Mouse (Mus musculus): ENCODE data around the gene 4930578C19Rik. TPM values are rescaled to one million over a fixed set of nuclear protein-coding genes. Genes with fewer than 3 reads are reported as not detected.

Gene 4930578C19Rik
- 1.7 and 1.8 TPM in 2 replicates for polyA plus RNA-seq (2012; rRNA removed)

- Histone ChIP-seq H3K4me3 (ENCODE audit: insufficient read depth, low read depth, low read length) (no peak within 1 kb of the TSS), H3K27me3 (replicated peaks; ENCODE audit: control insufficient read depth, insufficient read depth, low read length) (no peaks in the 10 kb centered on the region)
- no peak for TF ChIP-seq CTCF (conservative IDR thresholded peaks at IDR 0.05; ENCODE audit: insufficient read depth, insufficient read length, low read depth, low read length)
Observed at GRCm38 (mm10) chrX:18461198-18461601, at the start of gene 4930578C19Rik. Gene 4930578C19Rik, minus strand, starts transcription at chrX:18461397.

GRCm38 (mm10) chrX:18467690-18468089, 6.5 kb upstream of the 4930578C19Rik start:
- Histone ChIP-seq H3K27me3 (replicated peaks; ENCODE audit: control insufficient read depth, insufficient read depth, low read length) (no peaks in the 10 kb centered on the region), H3K27ac (ENCODE audit: insufficient read depth, low read depth, low read length) (no peak overlapping the region), H3K4me1 (ENCODE audit: control insufficient read depth, insufficient read depth, low read length) (no peaks in the 10 kb centered on the region; the same call in 1 of the 2 replicates), H3K36me3 (ENCODE audit: control insufficient read depth, insufficient read depth, low read length) (no peaks in the 10 kb centered on the region), H3K4me3 (ENCODE audit: insufficient read depth, low read depth, low read length) (no peak overlapping the region)
- 39% methylated on average over 1 of the region's 1 CpGs for WGBS
- TF ChIP-seq CTCF (conservative IDR thresholded peaks at IDR 0.05; ENCODE audit: insufficient read depth, insufficient read length, low read depth, low read length) = no peak
- TF ChIP-seq POLR2A (IDR thresholded peaks at IDR 0.05; ENCODE audit: low read depth, low read length) = no peak
- DNase-seq = no peak

More at GRCm38 (mm10) chrX:18461198-18461601, at the start of gene 4930578C19Rik:
- 68% methylated on average over 8 of the region's 8 CpGs for WGBS
- H3K4me1 ChIP-seq (ENCODE audit: control insufficient read depth, insufficient read depth, low read length) = no peaks in the 10 kb centered on the region; the same call in 1 of the 2 replicates
- H3K36me3 ChIP-seq (ENCODE audit: control insufficient read depth, insufficient read depth, low read length) = no peaks in the 10 kb centered on the region
- H3K27ac ChIP-seq (ENCODE audit: insufficient read depth, low read depth, low read length) = 0 out of 2 replicates have a peak within 1 kb of the TSS, but pooled peaks have one; percentile 35
- DNase-seq = peak; percentile 55

DNA sequence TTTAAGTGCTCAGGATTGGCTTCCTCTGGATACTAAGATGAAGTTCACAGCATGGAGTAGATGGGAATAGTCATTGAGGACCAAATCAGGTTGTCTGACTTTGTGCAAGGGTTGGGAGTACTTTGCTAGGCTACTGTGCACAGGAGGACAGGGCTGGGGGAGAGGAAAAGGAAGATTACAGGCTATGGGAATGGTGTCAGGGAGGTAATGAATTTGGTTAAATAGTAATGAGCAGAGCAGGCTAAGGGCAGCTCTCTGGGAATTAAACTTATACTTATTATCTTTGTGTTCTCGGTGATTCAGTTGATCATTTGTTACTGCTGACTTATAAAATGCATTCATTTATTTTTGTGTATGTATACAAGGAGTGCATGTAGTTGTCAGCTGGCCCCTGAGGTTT, 1.7 kb upstream of the 4930578C19Rik start:
- no peak overlapping the region for H3K27ac ChIP-seq (ENCODE audit: insufficient read depth, low read depth, low read length)
- 50% methylated on average over 1 of the region's 1 CpGs for WGBS
- H3K4me3 ChIP-seq (ENCODE audit: insufficient read depth, low read depth, low read length) = no peak overlapping the region
- no peaks in the 10 kb centered on the region for H3K27me3 ChIP-seq (replicated peaks; ENCODE audit: control insufficient read depth, insufficient read depth, low read length)
- no peak for TF ChIP-seq CTCF (conservative IDR thresholded peaks at IDR 0.05; ENCODE audit: insufficient read depth, insufficient read length, low read depth, low read length)
- DNase-seq = peak; percentile 1
- no peaks in the 10 kb centered on the region for H3K36me3 ChIP-seq (ENCODE audit: control insufficient read depth, insufficient read depth, low read length)
- no peaks in the 10 kb centered on the region; the same call in 1 of the 2 replicates for H3K4me1 ChIP-seq (ENCODE audit: control insufficient read depth, insufficient read depth, low read length)

DNA sequence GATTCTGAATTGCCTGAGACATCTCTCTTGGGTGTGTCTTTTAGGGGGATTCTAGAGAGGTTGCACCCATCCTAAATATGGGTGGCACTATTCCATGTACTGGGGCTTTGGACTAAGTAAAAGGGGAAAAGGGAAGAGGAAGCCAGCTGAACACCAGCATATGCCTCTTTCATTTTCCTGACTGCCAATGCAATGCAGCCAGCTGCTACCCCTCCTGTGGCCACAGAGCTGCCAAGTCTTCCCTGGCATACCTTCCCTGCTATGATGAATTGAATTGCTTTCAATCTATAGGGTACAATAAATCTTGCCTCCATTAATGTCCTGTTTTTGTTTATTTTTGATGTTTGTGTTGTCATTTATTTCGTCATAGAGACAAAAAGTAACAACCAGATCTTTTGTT, 9.6 kb downstream of the 4930578C19Rik start:
- Histone ChIP-seq H3K36me3 (ENCODE audit: control insufficient read depth, insufficient read depth, low read length) (no peaks in the 10 kb centered on the region), H3K27ac (ENCODE audit: insufficient read depth, low read depth, low read length) (no peak overlapping the region), H3K27me3 (replicated peaks; ENCODE audit: control insufficient read depth, insufficient read depth, low read length) (no peaks in the 10 kb centered on the region), H3K4me1 (ENCODE audit: control insufficient read depth, insufficient read depth, low read length) (no peaks in the 10 kb centered on the region), H3K4me3 (ENCODE audit: insufficient read depth, low read depth, low read length) (no peak overlapping the region)
- TF ChIP-seq POLR2A (IDR thresholded peaks at IDR 0.05; ENCODE audit: low read depth, low read length) (no peak), CTCF (conservative IDR thresholded peaks at IDR 0.05; ENCODE audit: insufficient read depth, insufficient read length, low read depth, low read length) (no peak)
- DNase-seq = no peak
- WGBS = 68% methylated on average over 1 of the region's 1 CpGs

GRCm38 (mm10) chrX:18442066-18442465, 19.1 kb downstream of the 4930578C19Rik start:
- Histone ChIP-seq H3K27me3 (replicated peaks; ENCODE audit: control insufficient read depth, insufficient read depth, low read length) (no peaks in the 10 kb centered on the region), H3K4me1 (ENCODE audit: control insufficient read depth, insufficient read depth, low read length) (no peaks in the 10 kb centered on the region), H3K4me3 (ENCODE audit: insufficient read depth, low read depth, low read length) (no peak overlapping the region), H3K27ac (ENCODE audit: insufficient read depth, low read depth, low read length) (no peak overlapping the region; the same call in 1 of the 2 replicates), H3K36me3 (ENCODE audit: control insufficient read depth, insufficient read depth, low read length) (no peaks in the 10 kb centered on the region)
- DNase-seq = peak; percentile 62
- no peak for TF ChIP-seq POLR2A (IDR thresholded peaks at IDR 0.05; ENCODE audit: low read depth, low read length)
- peak; percentile 33; the same call in 1 of the 2 replicates for TF ChIP-seq CTCF (conservative IDR thresholded peaks at IDR 0.05; ENCODE audit: insufficient read depth, insufficient read length, low read depth, low read length)
- 17% methylated on average over 5 of the region's 5 CpGs for WGBS

DNA sequence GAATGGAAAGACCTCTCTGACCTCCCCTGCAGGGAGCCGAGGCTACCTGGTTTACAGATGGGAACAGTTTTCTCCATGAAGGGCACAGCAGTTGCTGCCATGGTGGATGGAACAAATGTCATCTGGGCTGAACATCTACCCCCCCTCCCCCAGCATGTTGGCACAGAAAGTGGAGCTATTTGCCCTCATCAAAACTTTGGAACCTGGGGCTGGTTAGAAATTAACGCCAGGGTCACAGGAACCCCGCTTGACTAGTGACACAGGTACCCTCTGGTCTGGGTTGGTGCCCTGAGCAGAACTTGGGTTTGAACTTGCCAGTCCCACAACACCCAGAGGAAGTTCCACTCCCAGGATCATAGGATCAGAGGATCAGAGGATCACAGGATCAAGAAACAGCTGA, 35.7 kb downstream of the 4930578C19Rik start:
- Histone ChIP-seq H3K27ac (ENCODE audit: insufficient read depth, low read depth, low read length) (no peak overlapping the region), H3K4me3 (ENCODE audit: insufficient read depth, low read depth, low read length) (no peak overlapping the region), H3K27me3 (replicated peaks; ENCODE audit: control insufficient read depth, insufficient read depth, low read length) (no peaks in the 10 kb centered on the region), H3K4me1 (ENCODE audit: control insufficient read depth, insufficient read depth, low read length) (no peaks in the 10 kb centered on the region), H3K36me3 (ENCODE audit: control insufficient read depth, insufficient read depth, low read length) (no peaks in the 10 kb centered on the region)
- WGBS = 73% methylated on average over 3 of the region's 3 CpGs
- DNase-seq = peak; percentile 51
- TF ChIP-seq POLR2A (IDR thresholded peaks at IDR 0.05; ENCODE audit: low read depth, low read length) = no peak
- TF ChIP-seq CTCF (conservative IDR thresholded peaks at IDR 0.05; ENCODE audit: insufficient read depth, insufficient read length, low read depth, low read length) = no peak

DNA sequence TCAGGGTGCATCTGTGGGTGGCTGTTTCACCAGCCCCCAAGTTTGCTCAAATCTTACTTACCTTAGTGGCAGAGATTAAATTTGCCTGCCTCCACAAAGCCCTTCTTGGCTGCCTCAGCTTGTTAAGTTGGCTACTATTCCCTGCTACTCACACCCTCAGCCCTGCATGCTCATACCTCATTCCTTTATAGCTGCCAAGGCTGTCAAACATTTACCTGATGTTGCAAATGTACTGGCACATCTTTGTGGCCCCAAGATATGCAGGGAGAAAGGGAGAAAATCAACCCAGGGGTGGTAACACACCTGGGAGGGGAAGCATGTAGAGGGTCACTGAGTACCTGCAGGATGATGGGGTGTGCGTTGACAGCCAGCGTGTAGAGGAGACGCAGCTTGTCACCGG, 38.0 kb downstream of the 4930578C19Rik start:
- no peak overlapping the region for H3K27ac ChIP-seq (ENCODE audit: insufficient read depth, low read depth, low read length)
- no peaks in the 10 kb centered on the region for H3K27me3 ChIP-seq (replicated peaks; ENCODE audit: control insufficient read depth, insufficient read depth, low read length)
- TF ChIP-seq CTCF (conservative IDR thresholded peaks at IDR 0.05; ENCODE audit: insufficient read depth, insufficient read length, low read depth, low read length) = no peak
- no peak overlapping the region for H3K4me3 ChIP-seq (ENCODE audit: insufficient read depth, low read depth, low read length)
- peak; percentile 63 for DNase-seq
- no peaks in the 10 kb centered on the region for H3K4me1 ChIP-seq (ENCODE audit: control insufficient read depth, insufficient read depth, low read length)
- WGBS = 80% methylated on average over 4 of the region's 4 CpGs
- no peaks in the 10 kb centered on the region for H3K36me3 ChIP-seq (ENCODE audit: control insufficient read depth, insufficient read depth, low read length)
